Mouse (Mus musculus): ENCODE results near the gene Zrsr1. TPM values are rescaled to one million over a fixed set of nuclear protein-coding genes. Genes with fewer than 3 reads are reported as not detected.

The Zrsr1 gene
- polyA plus RNA-seq, 2 experiments = 2.5 to 8.1 TPM

GRCm38 (mm10) chr11:22970546-22970945 lies 1.3 kb upstream of the Zrsr1 start:
- Histone ChIP-seq H3K9me3 (ENCODE audit: control insufficient read depth, low read length) (peaks cover 39% of the 10 kb centered on the region), H3K4me1 (ENCODE audit: control insufficient read depth, insufficient read depth, low read length) (peaks cover 9% of the 10 kb centered on the region), H3K9ac (ENCODE audit: low read depth, low read length, severe bottlenecking) (no peak overlapping the region), H3K4me3 (replicated peaks; ENCODE audit: low read length) (no peak overlapping the region), H3K27me3 (ENCODE audit: control insufficient read depth, insufficient read depth, low read length) (no peaks in the 10 kb centered on the region), H3K4me2 (replicated peaks; ENCODE audit: low read depth, low read length, severe bottlenecking) (no peak overlapping the region), H3K27ac (replicated peaks; ENCODE audit: low read depth, low read length) (no peak overlapping the region), H3K36me3 (ENCODE audit: control insufficient read depth, insufficient read depth, low read length) (peaks cover 7% of the 10 kb centered on the region; the same call in 1 of the 2 replicates)
- TF ChIP-seq POLR2A (IDR thresholded peaks at IDR 0.05; ENCODE audit: borderline replicate concordance, extremely low read depth, insufficient read depth, insufficient read length) = no peak
- 96% methylated on average over 1 of the region's 1 CpGs for WGBS
- DNase-seq (ENCODE audit: low spot score) (no peak), ATAC-seq (ENCODE audit: low FRiP score, low read depth) (no peak)

- 60% methylated on average over 44 of the region's 46 CpGs for WGBS
- peak overlapping the region; percentile 62 for H3K9ac ChIP-seq (ENCODE audit: low read depth, low read length, severe bottlenecking)
- ATAC-seq (ENCODE audit: low FRiP score, low read depth) (peak; percentile 60), DNase-seq (ENCODE audit: low spot score) (peak; percentile 81)
- peaks cover 39% of the 10 kb centered on the region for H3K9me3 ChIP-seq (ENCODE audit: control insufficient read depth, low read length)
- peaks cover 14% of the 10 kb centered on the region for H3K4me1 ChIP-seq (ENCODE audit: control insufficient read depth, insufficient read depth, low read length)
- peak overlapping the region; percentile 76; the same call in 1 of the 2 replicates for H3K27ac ChIP-seq (replicated peaks; ENCODE audit: low read depth, low read length)
- H3K4me2 ChIP-seq (replicated peaks; ENCODE audit: low read depth, low read length, severe bottlenecking) = peak overlapping the region; percentile 62
- no peak for TF ChIP-seq POLR2A (IDR thresholded peaks at IDR 0.05; ENCODE audit: borderline replicate concordance, extremely low read depth, insufficient read depth, insufficient read length)
- H3K4me3 ChIP-seq (replicated peaks; ENCODE audit: low read length) = peak overlapping the region; percentile 54
- H3K27me3 ChIP-seq (ENCODE audit: control insufficient read depth, insufficient read depth, low read length) = no peaks in the 10 kb centered on the region
- H3K36me3 ChIP-seq (ENCODE audit: control insufficient read depth, insufficient read depth, low read length) = peaks cover 21% of the 10 kb centered on the region; the same call in 1 of the 2 replicates
Measured at GRCm38 (mm10) chr11:22972746-22973526, 1.1 kb downstream of the Zrsr1 start.

GRCm38 (mm10) chr11:22973599-22973998 lies 1.8 kb downstream of the Zrsr1 start:
- ATAC-seq (ENCODE audit: low FRiP score, low read depth) (no peak), DNase-seq (ENCODE audit: low spot score) (no peak)
- Histone ChIP-seq H3K9me3 (ENCODE audit: control insufficient read depth, low read length) (peaks cover 33% of the 10 kb centered on the region), H3K4me1 (ENCODE audit: control insufficient read depth, insufficient read depth, low read length) (peaks cover 14% of the 10 kb centered on the region), H3K36me3 (ENCODE audit: control insufficient read depth, insufficient read depth, low read length) (peaks cover 25% of the 10 kb centered on the region; the same call in 1 of the 2 replicates), H3K27ac (replicated peaks; ENCODE audit: low read depth, low read length) (no peak overlapping the region), H3K9ac (ENCODE audit: low read depth, low read length, severe bottlenecking) (peak overlapping the region; percentile 52), H3K4me2 (replicated peaks; ENCODE audit: low read depth, low read length, severe bottlenecking) (peak overlapping the region; percentile 59), H3K27me3 (ENCODE audit: control insufficient read depth, insufficient read depth, low read length) (no peaks in the 10 kb centered on the region), H3K4me3 (replicated peaks; ENCODE audit: low read length) (peak overlapping the region; percentile 54)
- no peak for TF ChIP-seq POLR2A (IDR thresholded peaks at IDR 0.05; ENCODE audit: borderline replicate concordance, extremely low read depth, insufficient read depth, insufficient read length)
- 60% methylated on average over 14 of the region's 14 CpGs for WGBS

- ATAC-seq (ENCODE audit: low FRiP score, low read depth) (no peak), DNase-seq (ENCODE audit: low spot score) (no peak)
- H3K9me3 ChIP-seq (ENCODE audit: control insufficient read depth, low read length) = peaks cover 9% of the 10 kb centered on the region
- TF ChIP-seq POLR2A (IDR thresholded peaks at IDR 0.05; ENCODE audit: borderline replicate concordance, extremely low read depth, insufficient read depth, insufficient read length) = no peak
- 85% methylated on average over 3 of the region's 3 CpGs for WGBS
- H3K27ac ChIP-seq (replicated peaks; ENCODE audit: low read depth, low read length) = no peak overlapping the region
- H3K9ac ChIP-seq (ENCODE audit: low read depth, low read length, severe bottlenecking) = no peak overlapping the region
- H3K4me2 ChIP-seq (replicated peaks; ENCODE audit: low read depth, low read length, severe bottlenecking) = no peak overlapping the region
- no peak overlapping the region for H3K4me3 ChIP-seq (replicated peaks; ENCODE audit: low read length)
- H3K27me3 ChIP-seq (ENCODE audit: control insufficient read depth, insufficient read depth, low read length) = no peaks in the 10 kb centered on the region
- peaks cover 32% of the 10 kb centered on the region for H3K36me3 ChIP-seq (ENCODE audit: control insufficient read depth, insufficient read depth, low read length)
- H3K4me1 ChIP-seq (ENCODE audit: control insufficient read depth, insufficient read depth, low read length) = peaks cover 21% of the 10 kb centered on the region
Measured at GRCm38 (mm10) chr11:22978215-22978614, 6.4 kb downstream of the Zrsr1 start.

GRCm38 (mm10) chr11:22978711-22979110 lies 6.9 kb downstream of the Zrsr1 start:
- H3K36me3 ChIP-seq (ENCODE audit: control insufficient read depth, insufficient read depth, low read length) = peaks cover 28% of the 10 kb centered on the region
- H3K9ac ChIP-seq (ENCODE audit: low read depth, low read length, severe bottlenecking) = no peak overlapping the region
- DNase-seq (ENCODE audit: low spot score) (no peak), ATAC-seq (ENCODE audit: low FRiP score, low read depth) (no peak)
- no peak overlapping the region for H3K27ac ChIP-seq (replicated peaks; ENCODE audit: low read depth, low read length)
- WGBS = 70% methylated on average over 1 of the region's 1 CpGs
- H3K9me3 ChIP-seq (ENCODE audit: control insufficient read depth, low read length) = peaks cover 4% of the 10 kb centered on the region
- no peak overlapping the region for H3K4me2 ChIP-seq (replicated peaks; ENCODE audit: low read depth, low read length, severe bottlenecking)
- no peaks in the 10 kb centered on the region for H3K27me3 ChIP-seq (ENCODE audit: control insufficient read depth, insufficient read depth, low read length)
- no peak for TF ChIP-seq POLR2A (IDR thresholded peaks at IDR 0.05; ENCODE audit: borderline replicate concordance, extremely low read depth, insufficient read depth, insufficient read length)
- H3K4me1 ChIP-seq (ENCODE audit: control insufficient read depth, insufficient read depth, low read length) = peaks cover 21% of the 10 kb centered on the region
- no peak overlapping the region for H3K4me3 ChIP-seq (replicated peaks; ENCODE audit: low read length)

Data from limb, embryonic 14.5 days (tissue).